Comparison of ENCODE assay signal across 8 mouse cellular contexts in the genomic region with DNA sequence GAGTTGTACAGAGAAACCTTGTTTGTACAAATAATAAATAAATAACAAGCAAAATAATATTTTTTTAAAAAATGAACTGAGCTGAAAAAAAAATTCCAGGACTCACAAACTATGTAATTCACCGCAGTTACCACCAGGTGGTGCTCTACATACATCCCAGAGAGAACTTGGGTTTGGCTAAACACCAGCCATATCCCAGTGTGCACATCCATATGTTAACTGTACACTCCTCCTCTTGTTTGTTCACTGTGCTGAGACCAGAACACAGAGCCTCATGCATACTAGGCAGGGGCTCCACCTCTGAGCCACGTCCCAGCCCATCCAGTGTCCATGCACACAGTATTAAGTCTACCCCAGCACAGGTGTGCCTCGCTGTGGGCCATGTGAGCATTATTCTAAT. TPM values are rescaled to one million over a fixed set of nuclear protein-coding genes. Genes with fewer than 3 reads are reported as not detected.
DNase-seq lines count a peak whose midpoint lies in the region; ATAC-seq and TF ChIP-seq lines count a peak whose summit lies in the region.

No protein-coding gene starts in this region.

- no peak overlapping the region for H3K4me2 ChIP-seq in forebrain, embryonic 12.5 days
- H3K4me2 ChIP-seq in kidney, embryonic 16.5 days (replicated peaks; ENCODE audit: low read depth, low read length) = no peak overlapping the region
- no peak overlapping the region for H3K4me2 ChIP-seq in lung, embryonic 14.5 days

- no peak for TF ChIP-seq POLR2A in testis, adult 2 months (IDR thresholded peaks at IDR 0.05; ENCODE audit: control insufficient read depth, low read depth, low read length)
- TF ChIP-seq POLR2A in bone marrow macrophage, adult 2 months (IDR thresholded peaks at IDR 0.05; ENCODE audit: borderline replicate concordance, low read depth, low read length) = no peak

- no peak overlapping the region for H3K27ac ChIP-seq in testis, adult 2 months (ENCODE audit: control insufficient read depth, insufficient read depth, low read depth, low read length)
- no peak overlapping the region for H3K27ac ChIP-seq in bone marrow macrophage, adult 2 months (ENCODE audit: insufficient read depth, low read depth, low read length)
- no peak overlapping the region for H3K27ac ChIP-seq in forebrain, embryonic 12.5 days
- no peak overlapping the region for H3K27ac ChIP-seq in kidney, embryonic 16.5 days (ENCODE audit: low read length)
- no peak overlapping the region for H3K27ac ChIP-seq in lung, embryonic 14.5 days (ENCODE audit: low read depth)

- no peaks in the 10 kb centered on the region for H3K9me3 ChIP-seq in forebrain, embryonic 12.5 days
- no peaks in the 10 kb centered on the region for H3K9me3 ChIP-seq in kidney, embryonic 16.5 days (ENCODE audit: low read length)
- H3K9me3 ChIP-seq in lung, embryonic 14.5 days (ENCODE audit: low read depth, low read length) = no peaks in the 10 kb centered on the region

- peak; percentile 34; the same call in 1 of the 2 replicates for TF ChIP-seq CTCF in testis, adult 2 months (IDR thresholded peaks at IDR 0.05; ENCODE audit: control insufficient read depth, insufficient read depth, insufficient replicate concordance, low read depth, low read length)
- peak; percentile 45; the same call in 1 of the 2 replicates for TF ChIP-seq CTCF in bone marrow macrophage, adult 2 months (IDR thresholded peaks at IDR 0.05; ENCODE audit: low read depth, low read length)
- TF ChIP-seq CTCF in lung, embryonic 14.5 days (IDR thresholded peaks at IDR 0.05; ENCODE audit: low read depth) = peak; percentile 86

- 53% methylated on average over 3 of the region's 3 CpGs for WGBS in forebrain, embryonic 12.5 days
- WGBS in kidney, embryonic 16.5 days = 62% methylated on average over 3 of the region's 3 CpGs
- WGBS in lung, embryonic 14.5 days = 49% methylated on average over 3 of the region's 3 CpGs

- peak; percentile 75; the same call in 1 of the 2 replicates for ATAC-seq in forebrain, embryonic 12.5 days (ENCODE audit: low FRiP score)
- peak; percentile 71 for ATAC-seq in kidney, embryonic 16.5 days (ENCODE audit: low FRiP score, low TSS enrichment)
- ATAC-seq in lung, embryonic 14.5 days (ENCODE audit: insufficient read depth) = no peak

- no peak for DNase-seq in testis, postnatal 14 days (ENCODE audit: low spot score)
- DNase-seq in lung, embryonic 14.5 days = peak; percentile 92
- DNase-seq in retina, postnatal 1 day = peak; percentile 80
- DNase-seq in urinary bladder, adult 18-20 months (ENCODE audit: low spot score in 2 of 2) = no peak

- H3K36me3 ChIP-seq in testis, adult 2 months (ENCODE audit: control insufficient read depth, insufficient read depth, low read length) = no peaks in the 10 kb centered on the region
- peaks cover 60% of the 10 kb centered on the region for H3K36me3 ChIP-seq in forebrain, embryonic 12.5 days (replicated peaks)
- H3K36me3 ChIP-seq in kidney, embryonic 16.5 days (ENCODE audit: insufficient read depth, low read length) = peaks cover 49% of the 10 kb centered on the region
- H3K36me3 ChIP-seq in lung, embryonic 14.5 days (ENCODE audit: insufficient read depth) = peaks cover 60% of the 10 kb centered on the region

- H3K4me1 ChIP-seq in testis, adult 2 months (ENCODE audit: control insufficient read depth, insufficient read depth, low read length) = no peaks in the 10 kb centered on the region
- no peaks in the 10 kb centered on the region for H3K4me1 ChIP-seq in bone marrow macrophage, adult 2 months (ENCODE audit: control insufficient read depth, insufficient read depth, low read length)
- no peaks in the 10 kb centered on the region for H3K4me1 ChIP-seq in forebrain, embryonic 12.5 days
- no peaks in the 10 kb centered on the region for H3K4me1 ChIP-seq in kidney, embryonic 16.5 days (ENCODE audit: insufficient read depth, low read length)
- H3K4me1 ChIP-seq in lung, embryonic 14.5 days (ENCODE audit: insufficient read depth) = no peaks in the 10 kb centered on the region

- no peak overlapping the region for H3K9ac ChIP-seq in forebrain, embryonic 12.5 days
- no peak overlapping the region for H3K9ac ChIP-seq in kidney, embryonic 16.5 days (replicated peaks; ENCODE audit: low read length)
- no peak overlapping the region for H3K9ac ChIP-seq in lung, embryonic 14.5 days

- H3K4me3 ChIP-seq in testis, adult 2 months (ENCODE audit: control insufficient read depth, low read depth, low read length) = no peak overlapping the region
- no peak overlapping the region for H3K4me3 ChIP-seq in bone marrow macrophage, adult 2 months (ENCODE audit: insufficient read depth, low read length)
- no peak overlapping the region for H3K4me3 ChIP-seq in forebrain, embryonic 12.5 days (replicated peaks)
- no peak overlapping the region for H3K4me3 ChIP-seq in kidney, embryonic 16.5 days (ENCODE audit: low read length)
- H3K4me3 ChIP-seq in lung, embryonic 14.5 days (ENCODE audit: low read depth, low read length) = no peak overlapping the region

- H3K27me3 ChIP-seq in testis, adult 2 months (ENCODE audit: control insufficient read depth, insufficient read depth, low read length) = no peaks in the 10 kb centered on the region
- H3K27me3 ChIP-seq in forebrain, embryonic 12.5 days = no peaks in the 10 kb centered on the region
- H3K27me3 ChIP-seq in kidney, embryonic 16.5 days (ENCODE audit: insufficient read depth, low read length) = no peaks in the 10 kb centered on the region
- H3K27me3 ChIP-seq in lung, embryonic 14.5 days (ENCODE audit: insufficient read depth, low read length) = no peaks in the 10 kb centered on the region

RNA-seq across cellular contexts. Expression of a gene that starts 7.9 kb away (rescaled TPM):
- polyA plus RNA-seq in testis, adult 2 months (2012; rRNA removed) = 240 and 279 TPM in 2 replicates
- 286 and 287 TPM in 2 replicates for polyA plus RNA-seq in bone marrow macrophage, adult 2 months (2012; ENCODE audit: insufficient read depth, insufficient read length, missing spikeins)
- polyA plus RNA-seq in forebrain, embryonic 12.5 days (2016; fragmentation: Nextera tagmentation; extraction: Ambion mirVana) = 254 and 263 TPM in 2 replicates
- polyA plus RNA-seq in kidney, embryonic 16.5 days (2015; fragmentation: Nextera tagmentation; extraction: Ambion mirVana) = 269 and 282 TPM in 2 replicates
- polyA plus RNA-seq in lung, embryonic 14.5 days (2014; fragmentation: Nextera tagmentation; extraction: Ambion mirVana) = 287 and 295 TPM in 2 replicates

RNA-seq across cellular contexts. Expression of a gene that starts 24.4 kb away (rescaled TPM):
- polyA plus RNA-seq in testis, adult 2 months (2012; rRNA removed) = not detected in 2 replicates
- not detected in 2 replicates for polyA plus RNA-seq in bone marrow macrophage, adult 2 months (2012; ENCODE audit: insufficient read depth, insufficient read length, missing spikeins)
- not detected in 2 replicates for polyA plus RNA-seq in forebrain, embryonic 12.5 days (2016; fragmentation: Nextera tagmentation; extraction: Ambion mirVana)
- polyA plus RNA-seq in kidney, embryonic 16.5 days (2015; fragmentation: Nextera tagmentation; extraction: Ambion mirVana) = not detected in 2 replicates
- not detected in 2 replicates for polyA plus RNA-seq in lung, embryonic 14.5 days (2014; fragmentation: Nextera tagmentation; extraction: Ambion mirVana)

RNA-seq across cellular contexts. Expression of a gene that starts 35.0 kb away (rescaled TPM):
- polyA plus RNA-seq in testis, adult 2 months (2012; rRNA removed) = 15.2 and 17.8 TPM in 2 replicates
- polyA plus RNA-seq in bone marrow macrophage, adult 2 months (2012; ENCODE audit: insufficient read depth, insufficient read length, missing spikeins) = 24.9 and 25.0 TPM in 2 replicates
- polyA plus RNA-seq in forebrain, embryonic 12.5 days (2016; fragmentation: Nextera tagmentation; extraction: Ambion mirVana) = 30.6 and 32.0 TPM in 2 replicates
- 49.2 and 51.0 TPM in 2 replicates for polyA plus RNA-seq in kidney, embryonic 16.5 days (2015; fragmentation: Nextera tagmentation; extraction: Ambion mirVana)
- polyA plus RNA-seq in lung, embryonic 14.5 days (2014; fragmentation: Nextera tagmentation; extraction: Ambion mirVana) = 32.6 and 35.7 TPM in 2 replicates

Comparison
In these comparisons a context has a peak if more than half of its experiments do, and no peak if none do; other contexts are left out.
1. CTCF ChIP-seq: peak in every context shown above with its lines; median percentile 86 in lung, embryonic 14.5 days; 45 in bone marrow macrophage, adult 2 months; 34 in testis, adult 2 months.
2. DNase-seq: peak in lung, embryonic 14.5 days (single experiment) and retina, postnatal 1 day (single experiment); none in testis, postnatal 14 days (single experiment) and urinary bladder, adult 18-20 months (0 of 2).